Mouse (Mus musculus) stomach, embryonic 14.5 days (tissue): ENCODE data around the gene Lrtm2. TPM values are rescaled to one million over a fixed set of nuclear protein-coding genes. Genes with fewer than 3 reads are reported as not detected.

Experiments used
- ATAC-seq: fragments of 200-750 bp; cut with Nextera tagmentation; 2 replicates; pipeline ENCODE4 v1.8.0; 2017; ENCODE audit warnings: low read depth, moderate TSS enrichment; ENCODE audit not compliant: insufficient number of reproducible peaks, insufficient read depth, low FRiP score
- H3K27ac ChIP-seq: fragments of 300-500 bp; sonication (generic); 2 replicates; pipeline ENCODE4 v1.5.1; 2014; ENCODE audit warnings: mild to moderate bottlenecking, low read length, moderate library complexity, mixed read lengths
- H3K27me3 ChIP-seq: fragments of 300-500 bp; sonication (generic); 2 replicates; pipeline ENCODE4 v1.6.1; 2014; ENCODE audit warnings: low read length, control low read depth, mixed read lengths; ENCODE audit not compliant: control insufficient read depth, insufficient read depth
- H3K36me3 ChIP-seq: fragments of 300-500 bp; sonication (generic); 2 replicates; pipeline ENCODE4 v1.6.1; 2014; ENCODE audit warnings: mild to moderate bottlenecking, control low read depth, low read length, moderate library complexity, mixed read lengths; ENCODE audit not compliant: control insufficient read depth, insufficient read depth
- H3K4me1 ChIP-seq: fragments of 300-500 bp; sonication (generic); 2 replicates; pipeline ENCODE4 v1.6.1; 2014; ENCODE audit warnings: low read length, control low read depth, mixed read lengths; ENCODE audit not compliant: control insufficient read depth, insufficient read depth
- H3K4me2 ChIP-seq: fragments of 300-500 bp; sonication (generic); replicated peaks from 2 replicates; pipeline ENCODE4 v1.6.1; 2014; ENCODE audit warnings: low read depth, low read length, control low read depth
- H3K4me3 ChIP-seq: fragments of 300-500 bp; sonication (generic); 2 replicates; pipeline ENCODE4 v1.5.1; 2014; ENCODE audit warnings: low read depth, low read length, control low read depth
- H3K9ac ChIP-seq: fragments of 300-500 bp; sonication (generic); replicated peaks from 2 replicates; pipeline ENCODE4 v1.6.1; 2014; ENCODE audit warnings: low read depth, mild to moderate bottlenecking, control low read depth, low read length, moderate library complexity, mixed read lengths
- H3K9me3 ChIP-seq: fragments of 300-500 bp; sonication (generic); 2 replicates; pipeline ENCODE4 v1.6.1; 2016; ENCODE audit warnings: low read depth, low read length, control low read depth; ENCODE audit not compliant: control insufficient read depth
- WGBS: fragments of 180-500 bp; shearing (Covaris S2); extraction: QIAGEN DNeasy Blood & Tissue Kit; methylation state at CpG from one replicate; pipeline ENCODE4 v1.1.7; 2014; 5-methylcytosine and 5-hydroxymethylcytosine counted together
- polyA plus RNA-seq: library from polyadenylated mRNA; unstranded; fragments of >200 nt; fragmentation: Nextera tagmentation; extraction: Ambion mirVana; gene quantifications from 2 replicates; pipeline ENCODE4 v1.2.1, GENCODE M21; 2014

Gene Lrtm2
- polyA plus RNA-seq, 1 experiment from 2014 or later: 0.23 TPM

DNA sequence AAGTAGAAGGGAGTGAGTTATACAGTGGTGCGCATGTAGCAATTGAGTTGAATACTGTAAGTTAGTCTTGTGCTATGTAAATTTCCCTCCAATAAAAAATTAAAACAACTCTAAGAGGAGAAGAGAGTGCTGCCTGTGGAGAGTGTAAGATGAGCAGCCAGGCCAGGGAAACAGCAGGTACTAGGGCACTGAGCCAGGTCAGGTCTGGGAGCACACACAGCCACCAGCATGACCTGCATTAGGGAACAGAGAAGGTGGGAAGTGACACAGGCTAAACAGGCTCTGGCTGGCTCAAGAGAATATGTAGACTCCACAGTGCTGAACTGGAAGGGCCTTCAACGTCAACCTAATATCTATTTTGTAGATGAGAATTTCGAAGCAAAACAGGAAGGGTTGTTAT lies 29.3 kb downstream of the Lrtm2 start:
- Histone ChIP-seq H3K4me1 (no peaks in the 10 kb centered on the region), H3K36me3 (no peaks in the 10 kb centered on the region), H3K27ac (no peak overlapping the region), H3K9me3 (no peaks in the 10 kb centered on the region), H3K4me2 (no peak overlapping the region), H3K9ac (no peak overlapping the region), H3K27me3 (no peaks in the 10 kb centered on the region), H3K4me3 (no peak overlapping the region)
- ATAC-seq: no peak
- WGBS: 88% methylated on average over 3 of the region's 3 CpGs

DNA sequence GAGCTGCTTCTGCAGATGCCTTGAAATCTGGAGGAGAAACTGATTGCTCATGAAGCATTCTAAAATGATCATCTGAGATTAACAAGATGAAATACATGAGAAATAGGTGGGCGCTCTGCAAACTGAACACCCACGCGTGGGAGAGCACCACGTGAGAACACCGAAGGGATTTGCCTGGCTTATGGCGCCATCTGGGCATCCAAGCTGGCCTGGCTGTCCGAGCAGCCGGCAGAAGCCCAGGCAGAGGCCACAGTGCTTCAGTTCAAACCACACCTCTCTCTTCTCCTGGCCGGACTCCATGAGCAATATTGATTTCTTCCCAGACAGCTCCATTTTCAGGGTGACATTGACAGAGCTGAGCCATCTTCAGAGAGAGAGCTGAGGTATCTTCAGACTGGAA lies 49.8 kb downstream of the Lrtm2 start:
- H3K9me3 ChIP-seq: no peaks in the 10 kb centered on the region
- H3K27me3 ChIP-seq: no peaks in the 10 kb centered on the region
- H3K9ac ChIP-seq: no peak overlapping the region
- H3K4me3 ChIP-seq: no peak overlapping the region
- no peaks in the 10 kb centered on the region for H3K4me1 ChIP-seq
- H3K4me2 ChIP-seq: no peak overlapping the region
- H3K36me3 ChIP-seq: no peaks in the 10 kb centered on the region
- 58% methylated on average over 9 of the region's 9 CpGs for WGBS
- no peak overlapping the region for H3K27ac ChIP-seq
- ATAC-seq: no peak

DNA sequence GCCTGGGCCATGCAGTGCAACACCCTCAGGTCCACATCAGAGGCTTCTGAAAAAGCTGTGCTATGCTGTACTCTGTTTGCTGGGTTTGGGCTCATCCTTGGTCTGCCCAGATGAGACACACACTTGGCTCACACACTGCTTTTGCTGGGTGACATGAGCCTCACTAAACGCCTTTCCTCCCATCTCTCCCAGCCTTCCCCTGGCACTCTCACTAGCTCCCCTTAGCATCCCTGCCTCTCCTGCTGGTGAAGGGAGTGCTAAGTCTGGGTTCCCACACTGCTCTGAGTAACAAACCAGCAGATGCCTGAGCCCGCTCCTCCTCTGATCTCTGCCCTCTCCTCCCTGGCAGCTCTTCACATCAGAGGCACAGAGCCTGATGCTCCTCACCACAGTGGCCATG lies 53.9 kb downstream of the Lrtm2 start:
- no peak overlapping the region for H3K27ac ChIP-seq
- H3K4me3 ChIP-seq: no peak overlapping the region
- no peaks in the 10 kb centered on the region for H3K9me3 ChIP-seq
- no peak overlapping the region for H3K9ac ChIP-seq
- no peaks in the 10 kb centered on the region for H3K27me3 ChIP-seq
- ATAC-seq: no peak
- no peaks in the 10 kb centered on the region for H3K4me1 ChIP-seq
- 65% methylated on average over 2 of the region's 2 CpGs for WGBS
- H3K4me2 ChIP-seq: no peak overlapping the region
- H3K36me3 ChIP-seq: no peaks in the 10 kb centered on the region

Other genes with a start within 250 kb of the Lrtm2 start
- gene Dcp1b, start 155.5 kb downstream of the Lrtm2 start, polyA plus RNA-seq: 8.0 and 11.5 TPM in 2 replicates
- 8.4 and 9.8 TPM in 2 replicates for gene Cacna1c, start 134.3 kb downstream of the Lrtm2 start, polyA plus RNA-seq
- 0.23 TPM in 1 of 2 replicates, not detected in the other for gene Cacna2d4, start 94.2 kb downstream of the Lrtm2 start, polyA plus RNA-seq
- 37.5 and 37.9 TPM in 2 replicates for gene Adipor2, start 86.9 kb upstream of the Lrtm2 start, polyA plus RNA-seq
- gene Fbxl14, start 148.9 kb upstream of the Lrtm2 start, polyA plus RNA-seq: 5.3 and 6.0 TPM in 2 replicates
- 11.6 and 13.5 TPM in 2 replicates for gene Wnt5b, start 213.6 kb upstream of the Lrtm2 start, polyA plus RNA-seq